Mouse (Mus musculus): ENCODE data around the gene Olfr159.
A peak's percentile ranks its signal among the peaks of the same experiment; 100 is the strongest.

The Olfr159 gene

GRCm38 (mm10) chr4:43729794-43730550 lies 40.8 kb downstream of the Olfr159 start, which contains the start of gene Spaar:
TSS of gene Spaar (plus strand) at chr4:43730034.
- no peak for DNase-seq (ENCODE audit: low read depth, low spot score)

- DNase-seq (ENCODE audit: low read depth, low spot score), result no peak
Observed at GRCm38 (mm10) chr4:43729126-43729525, 41.7 kb downstream of the Olfr159 start.

DNA sequence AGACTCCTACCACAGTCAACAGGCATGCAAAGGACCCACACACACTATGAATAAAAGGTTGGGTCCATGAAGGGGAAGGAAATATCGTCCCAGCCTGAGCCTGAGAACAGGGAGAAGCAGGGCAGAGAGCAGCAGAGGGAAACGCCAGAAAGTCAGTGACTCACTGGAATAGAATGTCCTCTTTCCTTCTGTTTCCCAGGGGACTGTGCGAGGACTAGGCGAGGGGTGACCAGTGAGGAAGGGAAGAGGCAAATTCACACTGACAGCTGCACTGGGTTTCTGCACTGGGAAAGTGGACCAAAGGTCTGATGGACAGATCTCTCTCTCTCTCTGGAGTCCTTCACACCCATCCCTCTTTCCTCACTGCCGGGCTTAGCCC lies 42.2 kb downstream of the Olfr159 start:
- no peak for DNase-seq (ENCODE audit: low read depth, low spot score)

- no peak for DNase-seq (ENCODE audit: low read depth, low spot score)
Observed at GRCm38 (mm10) chr4:43727718-43728575, 42.9 kb downstream of the Olfr159 start.

- peak; percentile 44 for DNase-seq (ENCODE audit: low read depth, low spot score)
Observed at GRCm38 (mm10) chr4:43726995-43727394, 43.8 kb downstream of the Olfr159 start, which contains the start of gene Hrct1. TSS of gene Hrct1 (plus strand) at chr4:43727188.

DNA sequence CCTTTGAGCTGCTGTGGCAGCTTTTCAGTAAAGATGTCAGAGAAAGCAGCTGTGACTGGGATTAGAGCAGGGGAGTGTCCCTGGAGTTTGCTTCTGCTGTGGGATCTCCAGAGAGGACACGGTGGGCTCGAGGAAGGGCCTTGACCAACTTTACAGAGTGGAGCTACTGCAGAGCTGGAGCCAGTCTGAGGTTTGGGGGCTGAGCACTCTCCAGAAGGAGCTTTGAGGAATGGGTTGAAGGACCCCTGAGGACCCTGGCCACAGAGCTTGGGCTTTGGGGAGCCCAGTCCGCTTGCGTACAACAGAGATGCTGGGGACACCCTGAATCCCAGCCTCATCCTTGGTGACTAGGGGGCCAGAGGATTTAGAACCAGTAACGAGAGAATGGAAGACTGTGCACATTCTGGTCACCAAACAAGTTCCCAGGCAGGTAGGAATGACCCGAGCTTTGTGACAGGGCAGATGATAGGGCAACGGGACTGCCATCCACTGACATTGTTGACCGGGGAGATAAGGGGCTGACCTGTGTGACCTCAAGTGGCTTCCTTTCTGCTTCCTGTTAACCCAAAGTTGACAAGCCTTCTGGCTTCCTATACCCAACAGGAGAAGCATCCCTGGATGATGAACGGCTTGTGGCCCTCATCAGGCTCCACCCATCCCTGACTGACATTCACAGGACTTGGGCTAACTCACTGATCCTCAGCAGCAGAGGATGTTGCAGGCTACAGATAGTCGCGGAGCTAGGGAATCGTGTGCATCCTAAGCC lies 44.4 kb downstream of the Olfr159 start:
- no peak for DNase-seq (ENCODE audit: low read depth, low spot score)

DNA sequence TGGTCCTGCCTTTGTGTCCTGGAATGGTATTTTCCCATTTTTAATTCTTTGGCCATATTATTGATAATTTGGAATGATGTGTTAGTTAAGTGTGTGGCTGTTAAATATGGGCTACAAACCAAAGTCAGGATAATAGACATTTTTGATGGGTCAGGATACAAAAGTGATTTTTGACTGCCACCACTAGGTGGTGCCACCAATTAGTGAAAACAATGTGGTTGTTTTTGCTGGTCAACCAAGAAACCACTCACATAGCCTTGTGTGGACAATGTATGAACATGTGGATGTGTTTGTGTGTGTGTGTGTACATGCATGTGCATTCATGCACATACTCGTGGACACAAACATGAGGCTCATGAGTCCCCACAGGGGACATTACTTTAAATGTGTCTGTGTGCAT lies 46.0 kb downstream of the Olfr159 start:
- peak; percentile 56 for DNase-seq (ENCODE audit: low read depth, low spot score)

DNA sequence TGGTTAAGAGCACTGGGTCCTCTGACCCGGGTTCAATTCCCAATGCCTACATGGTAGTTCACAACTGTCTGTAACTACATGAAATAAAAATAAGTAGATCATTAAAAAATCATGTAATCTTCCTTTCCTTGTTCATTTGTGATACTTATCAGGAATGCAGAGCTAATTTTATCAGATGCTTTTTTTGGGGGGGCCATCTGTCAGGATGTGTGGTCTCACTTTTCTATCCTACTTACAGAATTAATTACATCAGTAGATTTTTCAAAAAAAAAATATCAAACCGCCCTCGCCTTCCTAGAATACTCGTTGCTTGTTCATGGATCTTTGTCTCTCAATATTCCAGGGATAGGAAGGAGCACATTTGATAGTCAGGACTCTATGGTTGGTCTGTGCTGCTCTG lies 48.6 kb downstream of the Olfr159 start:
- no peak for DNase-seq (ENCODE audit: low read depth, low spot score)

- DNase-seq (ENCODE audit: low read depth, low spot score), result peak; percentile 56
Observed at GRCm38 (mm10) chr4:43720491-43721228, 50.1 kb downstream of the Olfr159 start.
